ENCODE assay signal across 8 mouse cellular contexts in genomic region chr10:102435048-102435447, GRCm38 (mm10). TPM values are rescaled to one million over a fixed set of nuclear protein-coding genes. Genes with fewer than 3 reads are reported as not detected.
DNase-seq lines count a peak whose midpoint lies in the region; ATAC-seq and TF ChIP-seq lines count a peak whose summit lies in the region.
"Not testable (repeated sequence)": the region's sequence is repeated elsewhere in the genome, so short reads cannot be mapped to it uniquely, and the experiment has no call there.

No protein-coding gene starts in this region.

- ATAC-seq in embryonic facial prominence, embryonic 14.5 days (ENCODE audit: low read depth), result peak; percentile 50; the same call in 1 of the 2 replicates
- not testable (repeated sequence) for ATAC-seq in heart, embryonic 14.5 days (ENCODE audit: insufficient number of reproducible peaks, insufficient read depth, low FRiP score, low read depth); intestine, postnatal 0 days
- ATAC-seq in megakaryocyte, adult 5-6 weeks (ENCODE audit: poor library complexity, severe bottlenecking), result peak; percentile 62; the same call in 1 of the 2 replicates

- H3K36me3 ChIP-seq in embryonic facial prominence, embryonic 14.5 days (ENCODE audit: control insufficient read depth, insufficient read depth, low read length); heart, embryonic 14.5 days (ENCODE audit: control insufficient read depth, insufficient read depth, low read length); intestine, postnatal 0 days (ENCODE audit: control insufficient read depth, insufficient read depth): not testable (repeated sequence)

- not testable (repeated sequence) for H3K9ac ChIP-seq in embryonic facial prominence, embryonic 14.5 days (ENCODE audit: low read depth, low read length); heart, embryonic 14.5 days (ENCODE audit: low read length); intestine, postnatal 0 days (ENCODE audit: low read depth, low read length)

- not testable (repeated sequence) for H3K4me3 ChIP-seq in embryonic facial prominence, embryonic 14.5 days (ENCODE audit: low read depth, low read length); heart, embryonic 14.5 days (ENCODE audit: control insufficient read depth in 1 of 2, insufficient read depth in 1 of 2, low read depth in 1 of 2, low read length in 2 of 2); intestine, postnatal 0 days (ENCODE audit: low read depth, low read length)

- H3K9me3 ChIP-seq in embryonic facial prominence, embryonic 14.5 days (ENCODE audit: control insufficient read depth, low read length); heart, embryonic 14.5 days (ENCODE audit: control insufficient read depth, low read length); intestine, postnatal 0 days (ENCODE audit: control insufficient read depth): not testable (repeated sequence)

- 6% methylated on average over 5 of the region's 7 CpGs for WGBS in embryonic facial prominence, embryonic 14.5 days
- WGBS in heart, embryonic 14.5 days, result 7% methylated on average over 4 of the region's 7 CpGs
- WGBS in intestine, postnatal 0 days, result 1% methylated on average over 5 of the region's 7 CpGs

- DNase-seq in adrenal gland, postnatal 36 days, result peak; percentile 43 to 47
- not testable (repeated sequence) for DNase-seq in embryonic facial prominence, embryonic 14.5 days (ENCODE audit: low spot score)
- DNase-seq in left cerebral cortex, postnatal 36 days (ENCODE audit: low spot score in 2 of 2), result peak; percentile 10 to 12
- peak; percentile 19 for DNase-seq in ovary, postnatal 36 days (ENCODE audit: low spot score)
- peak; percentile 20 for DNase-seq in urinary bladder, postnatal 25 days (ENCODE audit: low spot score)

- peak; percentile 63 for TF ChIP-seq CTCF in intestine, postnatal 0 days (IDR thresholded peaks at IDR 0.05; ENCODE audit: low read depth)

- peak overlapping the region; percentile 42; the same call in 1 of the 2 replicates for H3K4me2 ChIP-seq in embryonic facial prominence, embryonic 14.5 days (ENCODE audit: low read depth, low read length)
- peak overlapping the region; percentile 47 for H3K4me2 ChIP-seq in heart, embryonic 14.5 days (ENCODE audit: low read length)
- H3K4me2 ChIP-seq in intestine, postnatal 0 days (replicated peaks; ENCODE audit: low read depth), result peak overlapping the region; percentile 43; the same call in 1 of the 2 replicates

- intact Hi-C loops in left cerebral cortex, postnatal 36 days (cut with DNase I), result not testable (repeated sequence)

- not testable (repeated sequence) for H3K27ac ChIP-seq in embryonic facial prominence, embryonic 14.5 days (replicated peaks; ENCODE audit: low read depth, low read length); heart, embryonic 14.5 days (replicated peaks in 1 of 2; ENCODE audit: control insufficient read depth in 1 of 2, insufficient read depth in 1 of 2, low read depth in 2 of 2, low read length in 2 of 2); intestine, postnatal 0 days (ENCODE audit: low read depth, low read length)

- H3K27me3 ChIP-seq in embryonic facial prominence, embryonic 14.5 days (replicated peaks; ENCODE audit: control insufficient read depth, insufficient read depth, low read length); heart, embryonic 14.5 days (ENCODE audit: control insufficient read depth, insufficient read depth, low read length); intestine, postnatal 0 days (replicated peaks; ENCODE audit: control insufficient read depth, insufficient read depth, low read length): not testable (repeated sequence)

- not testable (repeated sequence) for H3K4me1 ChIP-seq in embryonic facial prominence, embryonic 14.5 days (ENCODE audit: control insufficient read depth, insufficient read depth, low read length); heart, embryonic 14.5 days (ENCODE audit: control insufficient read depth in 2 of 2, insufficient read depth in 2 of 2, low read length in 2 of 2); intestine, postnatal 0 days (replicated peaks; ENCODE audit: control insufficient read depth, insufficient read depth, low read length)

RNA-seq across cellular contexts. Expression of gene Nts, which starts 55.2 kb away (rescaled TPM):
- total RNA-seq in adrenal gland, postnatal 36 days (2021), result not detected
- 3.6 and 4.7 TPM in 2 replicates for polyA plus RNA-seq in embryonic facial prominence, embryonic 14.5 days (2014; fragmentation: Nextera tagmentation; extraction: Ambion mirVana)
- 13.3 and 15.1 TPM in 2 replicates for polyA plus RNA-seq in heart, embryonic 14.5 days (2014; fragmentation: Nextera tagmentation; extraction: Ambion mirVana)
- 145 and 146 TPM in 2 replicates for polyA plus RNA-seq in intestine, postnatal 0 days (2015; fragmentation: Nextera tagmentation; extraction: Ambion mirVana)
- 10 to 100 TPM in 1 of 2 experiments, 1 to 10 TPM in 1; 4.1 to 11.1 TPM for total RNA-seq in left cerebral cortex, postnatal 36 days (2021)
- total RNA-seq in megakaryocyte, adult 5-6 weeks (2015), result not detected in 2 replicates
- total RNA-seq in megakaryocyte, adult 5-6 weeks (2017), result not detected in 2 replicates

Comparison
In these comparisons a context has a peak if more than half of its experiments do, and no peak if none do; other contexts are left out.
1. RNA of gene Nts, which starts 55.2 kb away (total RNA-seq): 4.1 to 11.1 TPM in left cerebral cortex, postnatal 36 days; not detected in adrenal gland, postnatal 36 days and not detected in megakaryocyte, adult 5-6 weeks; every median in the first group is over 4 times any median in the second.
2. Peak in every context shown above with its lines, with median percentiles within 50 percentile points of each other: H3K4me2 ChIP-seq.